Mouse (Mus musculus) heart, embryonic 14.5 days (tissue): Measurements from ENCODE around the gene Lrrc8d. TPM values are rescaled to one million over a fixed set of nuclear protein-coding genes. Genes with fewer than 3 reads are reported as not detected.
A peak's percentile ranks its signal among the peaks of the same experiment; 100 is the strongest.

Source experiments
- ATAC-seq: fragments of 200-750 bp; cut with Nextera tagmentation; 2 replicates; pipeline ENCODE4 v1.8.0; 2017; ENCODE audit warnings: low read depth, moderate TSS enrichment; ENCODE audit not compliant: insufficient number of reproducible peaks, insufficient read depth, low FRiP score
- H3K27ac ChIP-seq, 2 experiments: fragments of 200-500 bp in 1 of 2; fragments of 300-500 bp in 1 of 2; sonication (generic) in 1 of 2; replicated peaks in 1 of 2; 2 replicates each; pipeline ENCODE4 v1.5.1; 2012 to 2014; ENCODE audit warnings: low read depth in 2 of 2, low read length in 2 of 2, control low read depth in 1 of 2, mild to moderate bottlenecking in 1 of 2, mixed read lengths in 1 of 2; ENCODE audit not compliant: control insufficient read depth in 1 of 2, insufficient read depth in 1 of 2
- H3K27me3 ChIP-seq: fragments of 300-500 bp; sonication (generic); 2 replicates; pipeline ENCODE4 v1.6.1; 2014; ENCODE audit warnings: mild to moderate bottlenecking, low read length, control low read depth; ENCODE audit not compliant: control insufficient read depth, insufficient read depth
- H3K36me3 ChIP-seq: fragments of 300-500 bp; sonication (generic); 2 replicates; pipeline ENCODE4 v1.6.1; 2014; ENCODE audit warnings: mild to moderate bottlenecking, control low read depth, low read length, mixed read lengths; ENCODE audit not compliant: control insufficient read depth, insufficient read depth
- H3K4me1 ChIP-seq, 2 experiments: fragments of 200-500 bp in 1 of 2; fragments of 300-500 bp in 1 of 2; sonication (generic) in 1 of 2; 2 replicates each; pipeline ENCODE4 v1.6.1; 2012 to 2014; ENCODE audit warnings: low read length in 2 of 2, control low read depth in 1 of 2, mixed read lengths in 1 of 2; ENCODE audit not compliant: control insufficient read depth in 2 of 2, insufficient read depth in 2 of 2
- H3K4me2 ChIP-seq: fragments of 300-500 bp; sonication (generic); 2 replicates; pipeline ENCODE4 v1.6.1; 2014; ENCODE audit warnings: mild to moderate bottlenecking, low read length
- H3K4me3 ChIP-seq, 2 experiments: fragments of 200-500 bp in 1 of 2; fragments of 300-500 bp in 1 of 2; sonication (generic) in 1 of 2; 2 replicates each; pipeline ENCODE4 v1.5.1; 2012 to 2014; ENCODE audit warnings: low read length in 2 of 2, mild to moderate bottlenecking in 2 of 2, control low read depth in 1 of 2, low read depth in 1 of 2, moderate library complexity in 1 of 2; ENCODE audit not compliant: control insufficient read depth in 1 of 2, insufficient read depth in 1 of 2
- H3K9ac ChIP-seq: fragments of 300-500 bp; sonication (generic); 2 replicates; pipeline ENCODE4 v1.6.1; 2014; ENCODE audit warnings: mild to moderate bottlenecking, low read length
- H3K9me3 ChIP-seq: fragments of 300-500 bp; sonication (generic); 2 replicates; pipeline ENCODE4 v1.6.1; 2016; ENCODE audit warnings: low read length, control low read depth; ENCODE audit not compliant: control insufficient read depth
- WGBS: fragments of 180-500 bp; shearing (Covaris S2); extraction: QIAGEN DNeasy Blood & Tissue Kit; methylation state at CpG from one replicate; pipeline ENCODE4 v1.1.7; 2014; 5-methylcytosine and 5-hydroxymethylcytosine counted together
- polyA plus RNA-seq: library from polyadenylated mRNA; unstranded; fragments of >200 nt; fragmentation: Nextera tagmentation; extraction: Ambion mirVana; gene quantifications from 2 replicates; pipeline ENCODE4 v1.2.1, GENCODE M21; 2014

Gene Lrrc8d
- polyA plus RNA-seq, 1 experiment from 2014 or later: 10.2 TPM

DNA sequence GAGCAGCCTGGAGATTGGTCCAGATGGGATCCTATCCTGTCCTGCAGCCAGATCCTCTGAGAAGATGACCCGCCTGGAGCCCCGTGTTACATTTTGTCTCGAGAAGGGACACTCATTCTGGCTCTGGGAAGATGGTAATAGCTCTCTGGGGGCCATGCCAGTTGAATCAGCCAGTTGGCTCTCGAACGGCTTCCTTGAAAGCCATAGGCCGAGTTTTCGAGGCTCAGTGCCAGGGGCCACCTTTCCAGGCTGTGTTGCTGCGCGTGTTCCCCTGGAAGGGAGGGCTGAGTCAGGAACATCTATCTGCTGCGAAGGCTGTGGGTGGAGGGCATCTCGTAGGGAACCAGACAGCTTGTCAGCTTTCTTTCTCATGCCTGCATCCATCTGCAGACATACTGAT, 23.0 kb downstream of the Lrrc8d start:
- 88% methylated on average over 11 of the region's 11 CpGs for WGBS
- no peak for ATAC-seq

GRCm38 (mm10) chr5:105730193-105730831, 30.5 kb downstream of the Lrrc8d start:
- Histone ChIP-seq H3K9ac (no peak overlapping the region), H3K27me3 (0 out of 2 replicates have a peak, but pooled peaks cover 7% of the 10 kb centered on the region), H3K36me3 (no peaks in the 10 kb centered on the region), H3K4me2 (no peak overlapping the region), H3K4me3 (no peak overlapping the region), H3K27ac (no peak overlapping the region), H3K4me1 (peaks cover 6 to 11% of the 10 kb centered on the region in 2 experiments), H3K9me3 (no peaks in the 10 kb centered on the region)
- 88% methylated on average over 6 of the region's 6 CpGs for WGBS
- ATAC-seq: no peak

More for the DNA sequence above, 23.0 kb downstream of the Lrrc8d start:
- Histone ChIP-seq H3K4me3 (no peak overlapping the region), H3K9ac (no peak overlapping the region), H3K27ac (no peak overlapping the region), H3K36me3 (no peaks in the 10 kb centered on the region), H3K4me1 (peaks cover 0 to 6% of the 10 kb centered on the region in 2 experiments; a peak in 2 of 4 replicates), H3K4me2 (no peak overlapping the region), H3K27me3 (no peaks in the 10 kb centered on the region), H3K9me3 (no peaks in the 10 kb centered on the region)

DNA sequence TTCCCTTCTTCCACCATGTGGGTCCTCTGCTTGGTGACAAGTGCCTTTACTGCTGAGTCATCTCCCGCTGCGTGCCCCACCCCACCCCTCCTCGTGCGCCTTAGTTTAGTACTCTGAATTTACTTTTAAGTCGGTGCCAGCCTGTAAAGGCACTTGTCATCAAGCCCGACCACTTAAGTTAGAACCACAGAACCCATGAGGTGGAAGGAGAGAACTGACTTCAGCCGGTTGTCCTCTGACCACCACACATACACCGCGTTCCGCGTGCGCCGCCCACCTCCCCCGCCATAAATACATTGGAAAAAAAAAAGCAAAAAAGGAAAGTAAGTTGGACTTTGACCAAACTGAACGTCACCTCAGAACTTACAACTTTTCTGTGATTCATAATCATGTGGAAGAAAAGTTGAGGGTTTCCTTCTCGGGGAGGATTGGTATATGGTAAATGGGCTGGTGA, 31.4 kb downstream of the Lrrc8d start:
- Histone ChIP-seq H3K27ac (no peak overlapping the region), H3K9me3 (no peaks in the 10 kb centered on the region), H3K4me1 (peaks cover 6 to 11% of the 10 kb centered on the region in 2 experiments), H3K36me3 (no peaks in the 10 kb centered on the region), H3K27me3 (0 out of 2 replicates have a peak, but pooled peaks cover 7% of the 10 kb centered on the region), H3K4me2 (peak overlapping the region; percentile 98), H3K4me3 (peak overlapping the region; percentile 35 to 59), H3K9ac (peak overlapping the region; percentile 71)
- ATAC-seq: no peak
- 22% methylated on average over 16 of the region's 16 CpGs for WGBS

- no peaks in the 10 kb centered on the region for H3K9me3 ChIP-seq
- 0 out of 2 replicates have a peak, but pooled peaks cover 7% of the 10 kb centered on the region for H3K27me3 ChIP-seq
- H3K9ac ChIP-seq: peak overlapping the region; percentile 71
- peak; percentile 64 for ATAC-seq
- H3K27ac ChIP-seq: no peak overlapping the region
- 2% methylated on average over 52 of the region's 52 CpGs for WGBS
- peak overlapping the region; percentile 35 to 59 for H3K4me3 ChIP-seq
- peak overlapping the region; percentile 98 for H3K4me2 ChIP-seq
- H3K4me1 ChIP-seq: peaks cover 6 to 11% of the 10 kb centered on the region in 2 experiments
- H3K36me3 ChIP-seq: no peaks in the 10 kb centered on the region
These were observed 32.1 kb downstream of the Lrrc8d start for GRCm38 (mm10) chr5:105731627-105732432.

GRCm38 (mm10) chr5:105732433-105732891, 32.7 kb downstream of the Lrrc8d start:
- no peak overlapping the region for H3K27ac ChIP-seq
- no peaks in the 10 kb centered on the region for H3K9me3 ChIP-seq
- H3K27me3 ChIP-seq: 0 out of 2 replicates have a peak, but pooled peaks cover 7% of the 10 kb centered on the region
- H3K9ac ChIP-seq: peak overlapping the region; percentile 71
- ATAC-seq: no peak
- 32% methylated on average over 11 of the region's 11 CpGs for WGBS
- H3K4me3 ChIP-seq: peak overlapping the region; percentile 35 to 59
- peak overlapping the region; percentile 98 for H3K4me2 ChIP-seq
- peaks cover 6 to 11% of the 10 kb centered on the region in 2 experiments for H3K4me1 ChIP-seq
- H3K36me3 ChIP-seq: no peaks in the 10 kb centered on the region

GRCm38 (mm10) chr5:105733226-105733625, 33.5 kb downstream of the Lrrc8d start:
- Histone ChIP-seq H3K4me2 (no peak overlapping the region), H3K27me3 (0 out of 2 replicates have a peak, but pooled peaks cover 7% of the 10 kb centered on the region), H3K4me3 (no peak overlapping the region), H3K36me3 (no peaks in the 10 kb centered on the region), H3K4me1 (peaks cover 6 to 11% of the 10 kb centered on the region in 2 experiments), H3K9me3 (no peaks in the 10 kb centered on the region), H3K27ac (no peak overlapping the region), H3K9ac (no peak overlapping the region)
- 80% methylated on average over 6 of the region's 6 CpGs for WGBS
- no peak for ATAC-seq

DNA sequence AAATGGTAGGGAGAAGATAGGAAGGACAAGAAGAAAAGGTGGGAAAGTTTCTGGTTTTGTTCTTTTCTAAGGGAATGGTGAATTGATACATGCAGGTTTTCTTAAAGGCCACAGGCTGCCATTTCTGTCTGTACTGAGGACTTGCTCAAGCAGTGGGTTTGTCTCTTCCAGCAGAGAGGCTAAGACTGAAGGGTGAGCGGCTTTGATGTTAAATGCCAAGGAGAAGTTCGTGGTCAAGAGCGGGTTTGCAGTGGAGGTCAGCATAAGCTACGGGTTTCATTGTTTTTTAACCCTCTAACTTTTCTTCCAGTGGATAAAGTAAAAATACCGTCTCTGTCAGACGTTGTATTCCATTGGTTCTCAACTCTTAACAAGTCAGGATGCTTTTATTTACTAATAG, 36.6 kb downstream of the Lrrc8d start:
- Histone ChIP-seq H3K9ac (no peak overlapping the region), H3K4me3 (no peak overlapping the region), H3K4me2 (no peak overlapping the region), H3K27me3 (0 out of 2 replicates have a peak, but pooled peaks cover 7% of the 10 kb centered on the region), H3K9me3 (no peaks in the 10 kb centered on the region), H3K4me1 (peaks cover 3 to 10% of the 10 kb centered on the region in 2 experiments), H3K36me3 (no peaks in the 10 kb centered on the region), H3K27ac (no peak overlapping the region)
- WGBS: 92% methylated on average over 6 of the region's 6 CpGs
- no peak for ATAC-seq
